Mouse (Mus musculus): Measurements from ENCODE around the gene Peg10. TPM values are rescaled to one million over a fixed set of nuclear protein-coding genes. Genes with fewer than 3 reads are reported as not detected.

Peg10 gene
- polyA plus RNA-seq, 1 experiment from 2014 or later = 2.6 TPM

Other genes with a start within 250 kb of the Peg10 start
- gene Col1a2, start 242.5 kb upstream of the Peg10 start, polyA plus RNA-seq (2015; fragmentation: Nextera tagmentation; extraction: Ambion mirVana) = 253 and 328 TPM in 2 replicates
- 24.8 and 26.0 TPM in 2 replicates for gene Casd1, start 146.5 kb upstream of the Peg10 start, polyA plus RNA-seq (2015; fragmentation: Nextera tagmentation; extraction: Ambion mirVana)
- gene Sgce, start 99 bp upstream of the Peg10 start, polyA plus RNA-seq (2015; fragmentation: Nextera tagmentation; extraction: Ambion mirVana) = 55.9 and 56.9 TPM in 2 replicates
- gene Ppp1r9a, start 155.6 kb downstream of the Peg10 start, polyA plus RNA-seq (2015; fragmentation: Nextera tagmentation; extraction: Ambion mirVana) = 13.1 and 13.6 TPM in 2 replicates